Mouse (Mus musculus) mesoderm, embryonic 11.5 days (tissue): ENCODE measurements around the gene Sgms1.
A peak's percentile ranks its signal among the peaks of the same experiment; 100 is the strongest.
"Not testable (repeated sequence)": the region's sequence is repeated elsewhere in the genome, so short reads cannot be mapped to it uniquely, and the experiment has no call there.

ENCODE experiments used
- DNase-seq: peaks from one replicate; pipeline ENCODE4 v3.0.0-alpha.2; 2012; ENCODE audit warnings: low read depth, low spot score

The Sgms1 gene

DNA sequence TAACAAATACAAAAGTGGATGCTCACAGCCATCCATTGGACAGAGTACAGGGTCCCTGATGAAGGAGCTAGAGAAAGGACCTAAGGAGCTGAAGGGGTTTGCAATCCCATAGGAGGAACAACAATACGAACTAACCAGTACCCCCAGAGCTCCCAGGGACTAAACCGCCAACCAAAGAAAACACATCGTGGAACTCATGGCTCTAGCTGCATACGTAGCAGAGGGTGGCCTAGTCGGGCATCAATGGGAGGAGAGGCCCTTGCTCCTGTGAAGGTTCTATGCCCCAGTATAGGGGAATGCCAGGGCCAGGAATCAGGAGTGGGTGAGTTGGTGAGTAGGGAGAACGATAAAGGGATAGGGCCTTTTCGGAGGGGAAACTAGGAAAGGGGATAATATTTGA, 31.5 kb downstream of the Sgms1 start:
- not testable (repeated sequence) for DNase-seq

DNA sequence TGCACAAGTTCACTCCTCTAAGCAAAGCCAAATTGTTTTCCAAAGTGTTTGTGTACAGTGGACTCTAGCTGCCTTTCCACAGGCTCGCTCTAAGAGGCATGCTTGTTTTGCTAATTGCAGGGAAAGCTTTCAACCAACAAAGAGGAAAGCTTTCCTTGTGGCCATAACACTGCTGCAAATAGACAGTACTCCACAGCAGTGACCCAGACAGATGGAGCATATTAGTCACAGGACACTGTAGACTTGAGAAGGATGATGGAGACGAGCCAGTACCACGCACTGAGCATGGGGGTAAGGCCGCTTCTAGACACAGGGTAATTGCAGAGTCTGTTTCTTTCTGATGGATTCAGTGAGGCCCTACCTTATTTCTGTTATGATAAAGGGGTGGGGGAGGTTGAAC, 33.3 kb downstream of the Sgms1 start:
- DNase-seq = no peak

DNA sequence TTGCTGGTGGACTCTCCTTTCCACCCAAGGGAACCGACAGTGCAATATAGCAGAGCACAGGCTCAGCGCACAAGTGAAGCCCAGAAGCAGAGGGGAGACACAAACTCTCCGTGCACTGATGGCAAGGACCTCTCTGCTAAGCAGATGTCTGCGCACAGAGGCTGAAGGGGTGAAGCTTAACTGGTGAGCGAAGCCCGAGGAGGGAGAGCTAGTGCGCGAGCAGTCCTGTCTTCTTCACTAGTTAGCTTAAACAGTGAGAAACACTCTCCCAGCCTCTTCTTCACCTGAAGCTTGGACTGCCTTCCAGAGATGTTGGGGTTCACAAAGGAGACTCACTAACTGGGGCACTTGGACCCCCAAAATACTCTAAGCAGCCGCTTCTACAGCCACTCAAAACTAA, 36.1 kb downstream of the Sgms1 start:
- no peak for DNase-seq

DNA sequence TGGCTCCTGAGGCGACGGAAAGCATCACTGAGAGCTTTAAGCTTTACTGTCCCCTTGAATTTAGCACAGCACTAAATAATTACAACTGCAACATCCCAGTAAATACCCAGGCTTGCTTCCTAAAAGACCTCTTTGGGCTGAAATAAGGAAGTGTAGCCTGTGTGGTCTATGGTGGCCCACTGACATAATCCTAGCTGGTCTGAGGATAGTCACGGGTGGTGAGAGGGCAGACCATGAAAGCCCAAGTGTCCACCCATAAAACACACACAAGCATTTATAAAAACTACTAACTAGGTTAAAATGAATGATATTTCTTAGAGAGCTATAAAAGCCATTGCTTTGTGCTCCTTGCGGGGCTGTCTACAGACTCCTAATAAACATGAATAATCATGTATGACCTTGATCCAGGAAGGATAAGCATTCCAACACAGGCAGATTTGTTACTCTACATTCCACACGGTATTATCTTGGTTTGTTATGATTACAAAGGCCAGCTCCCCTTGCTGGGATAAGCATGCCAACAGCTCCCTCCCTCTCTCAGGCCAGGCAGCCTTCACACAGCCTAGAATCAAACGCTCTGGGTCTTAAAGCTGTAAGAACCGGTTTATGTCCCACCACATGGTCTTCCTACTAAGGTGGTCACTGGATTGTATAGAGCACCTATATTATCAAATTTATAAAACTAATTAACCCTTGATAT, 40.4 kb downstream of the Sgms1 start:
- DNase-seq = peak; percentile 58

DNA sequence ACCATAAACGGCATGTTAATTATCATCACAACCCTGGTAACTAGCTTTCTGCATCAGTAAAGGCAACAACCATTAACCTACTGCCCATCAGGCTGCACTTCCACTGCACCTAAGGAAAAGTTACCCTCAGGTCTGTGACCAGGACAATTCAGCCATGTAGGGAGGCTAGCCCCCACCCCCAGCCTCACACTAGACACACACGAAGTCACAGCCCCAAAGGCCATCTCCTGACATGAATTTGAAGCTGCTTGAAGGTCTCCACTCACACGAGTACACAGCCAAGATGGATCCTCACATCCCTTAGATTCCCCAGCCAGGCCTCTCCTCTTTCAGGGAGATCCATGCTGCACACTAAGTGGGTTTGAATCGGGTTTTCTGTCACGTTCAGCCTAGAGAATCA, 42.0 kb downstream of the Sgms1 start:
- DNase-seq = no peak

DNA sequence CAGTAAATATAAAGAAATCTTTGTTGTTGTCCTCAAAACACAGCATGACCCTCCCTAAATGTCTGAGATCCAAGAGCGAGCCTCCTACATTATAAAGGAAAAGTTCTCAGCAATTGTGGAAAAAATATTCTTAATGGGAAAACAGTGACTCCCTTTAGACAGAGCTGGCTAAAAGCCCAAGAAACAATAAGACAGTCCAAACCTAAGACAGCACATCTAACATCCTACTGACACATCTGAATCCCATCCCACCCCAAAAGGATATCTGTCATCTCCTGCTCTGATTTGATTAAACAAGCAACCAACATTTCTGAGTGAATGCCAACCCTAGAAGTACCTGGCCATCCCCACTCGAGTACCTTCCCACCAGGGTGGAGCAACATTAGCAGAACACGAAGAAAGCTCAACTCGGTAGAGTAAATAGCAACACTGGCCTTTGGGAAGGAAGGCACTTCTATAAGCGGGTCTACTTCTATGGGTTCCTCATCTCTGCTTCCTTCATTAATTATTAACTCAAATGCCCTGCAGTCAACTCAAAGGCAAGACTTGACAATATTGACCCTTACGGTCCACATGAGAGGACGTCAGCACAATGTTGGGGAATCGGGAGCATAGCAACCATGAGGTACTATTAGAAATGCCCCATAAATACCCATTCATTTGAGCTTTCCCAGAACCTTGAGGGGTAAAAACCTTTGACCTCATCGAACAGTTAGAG, 42.7 kb downstream of the Sgms1 start:
- DNase-seq = no peak

DNA sequence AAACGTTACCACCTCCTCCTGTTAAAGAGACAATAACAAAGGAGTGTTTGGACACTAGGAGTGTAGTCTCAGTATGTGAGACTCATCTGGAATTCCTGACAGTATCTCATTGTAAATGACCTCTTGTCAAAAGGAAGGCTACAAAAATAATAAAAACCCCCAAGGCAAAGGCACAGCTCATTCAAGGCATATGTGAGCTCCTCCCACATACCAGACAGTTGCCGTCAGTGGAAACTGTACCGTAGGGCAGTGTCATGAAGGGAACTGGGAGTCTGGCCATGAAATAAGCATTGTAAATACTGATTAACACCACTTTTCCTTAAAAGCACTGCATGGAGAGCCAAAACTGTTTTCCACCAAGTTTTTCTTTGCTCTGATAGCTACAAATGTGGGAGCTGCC, 43.3 kb downstream of the Sgms1 start:
- peak; percentile 80 for DNase-seq

DNA sequence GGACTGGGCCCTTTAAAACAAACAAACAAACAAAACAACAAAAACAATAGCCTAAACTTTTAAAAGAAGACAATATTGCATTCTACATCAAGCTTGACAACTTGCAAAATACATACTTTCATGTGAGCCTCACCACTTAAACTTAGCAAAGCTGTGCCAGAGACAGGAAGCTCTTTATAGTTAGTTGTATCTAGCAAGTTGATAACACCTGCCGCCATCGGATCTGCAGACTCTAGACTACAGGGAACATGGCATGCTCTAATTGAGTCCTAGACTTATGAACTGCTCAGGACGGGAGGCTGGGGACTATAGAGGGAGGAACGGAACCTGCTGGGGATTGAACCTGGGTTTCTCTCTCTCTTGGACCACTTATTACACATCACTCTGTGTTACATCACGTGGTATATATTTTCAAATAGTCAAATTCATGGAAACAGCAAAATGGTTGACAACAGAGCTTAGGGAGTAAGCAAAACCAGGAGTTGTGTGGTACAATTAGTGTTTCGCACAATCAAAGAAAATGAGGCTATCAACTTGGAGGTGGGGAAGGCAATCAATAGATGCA, 44.3 kb downstream of the Sgms1 start:
- no peak for DNase-seq

DNA sequence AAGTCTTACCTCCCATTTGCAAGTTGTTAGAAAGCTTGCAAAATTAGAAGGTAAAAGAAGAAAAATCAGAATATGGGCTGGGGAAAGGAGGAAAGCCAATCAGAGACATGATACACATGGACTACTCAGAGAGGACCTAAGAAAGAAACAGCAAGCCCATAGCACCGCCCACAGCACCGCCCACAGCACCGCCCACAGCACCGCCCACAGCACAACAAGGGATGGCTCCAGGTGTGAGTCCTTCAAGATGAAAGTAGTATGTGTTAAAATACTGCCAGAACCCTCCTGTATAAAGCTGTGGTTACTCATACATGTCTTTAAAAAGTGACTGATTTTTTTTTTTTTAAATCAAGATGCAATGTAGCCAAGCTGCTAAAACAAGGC, 44.8 kb downstream of the Sgms1 start:
- no peak for DNase-seq

DNA sequence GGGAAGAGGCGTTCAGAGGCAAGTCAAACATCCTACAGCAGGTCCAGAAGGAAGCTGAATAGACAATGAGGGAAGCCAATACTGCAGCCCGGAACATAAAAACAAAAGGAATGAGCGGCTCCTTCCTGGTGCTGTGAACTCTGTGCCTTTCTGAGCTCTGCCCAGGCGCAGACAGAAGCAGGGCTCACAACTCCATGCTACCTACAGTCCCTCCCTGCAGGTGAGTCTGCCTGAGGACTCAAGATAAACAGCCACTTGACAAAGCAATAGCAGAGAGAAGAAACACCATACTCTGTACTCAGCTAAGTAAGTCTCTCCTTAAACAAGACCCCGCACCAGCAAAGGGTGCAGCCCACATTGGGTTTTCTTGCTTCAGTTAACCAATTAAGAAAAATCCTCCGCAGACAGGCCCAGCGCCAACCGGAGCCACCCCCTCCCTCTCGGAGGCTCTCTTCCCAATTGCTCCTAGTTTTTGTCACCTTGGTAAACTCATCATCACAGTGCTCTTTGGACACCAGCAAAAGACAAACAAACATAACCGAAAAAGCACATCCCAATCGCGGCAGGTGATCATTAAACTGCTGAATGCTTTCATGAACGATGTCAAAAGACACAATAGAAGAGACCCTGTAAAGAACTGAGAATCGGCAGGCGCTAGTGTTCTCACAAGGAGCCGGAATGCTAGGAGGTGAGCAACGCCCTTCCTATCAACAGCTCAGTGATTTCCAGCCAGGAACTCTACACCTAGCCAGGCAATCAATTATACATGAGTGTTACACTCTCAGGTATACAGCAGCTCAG, 45.4 kb downstream of the Sgms1 start:
- DNase-seq = no peak

DNA sequence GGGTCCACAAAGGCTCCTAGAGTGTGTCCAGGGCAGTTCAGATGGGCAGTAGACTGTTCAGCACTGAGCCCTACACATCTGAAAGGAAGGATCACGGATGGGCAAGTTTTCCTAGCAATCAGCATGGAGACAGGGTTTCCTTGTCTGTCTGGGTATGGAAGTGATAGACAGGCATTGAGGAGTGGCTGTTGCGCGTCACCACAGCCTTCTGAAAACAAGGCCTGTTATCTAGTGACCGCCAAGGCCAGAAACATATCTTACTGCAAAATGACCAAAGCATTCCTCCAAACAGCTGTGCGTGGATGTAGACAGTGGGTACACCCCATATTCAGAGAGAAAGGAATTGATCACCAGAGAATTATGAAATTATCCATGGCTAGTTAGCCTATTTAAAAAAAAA, 47.1 kb downstream of the Sgms1 start:
- no peak for DNase-seq

DNA sequence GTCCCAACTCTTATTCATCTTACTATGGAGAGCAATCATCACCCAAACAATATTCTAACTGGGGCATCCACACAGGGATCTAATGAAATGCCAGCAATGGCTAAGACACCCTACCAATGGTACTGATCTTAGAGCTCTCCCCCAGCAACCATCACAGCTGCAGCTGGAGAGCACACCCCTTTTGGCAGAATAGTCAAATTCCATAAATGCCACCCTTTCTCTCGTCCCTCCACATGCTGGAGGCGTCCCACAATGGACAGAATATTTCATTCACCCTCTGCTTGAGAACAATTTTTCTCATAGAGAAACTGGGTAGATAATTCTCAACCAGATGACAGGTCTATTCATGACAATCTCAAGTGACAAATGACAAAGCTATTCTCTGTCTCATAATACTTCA, 48.4 kb downstream of the Sgms1 start:
- no peak for DNase-seq

DNA sequence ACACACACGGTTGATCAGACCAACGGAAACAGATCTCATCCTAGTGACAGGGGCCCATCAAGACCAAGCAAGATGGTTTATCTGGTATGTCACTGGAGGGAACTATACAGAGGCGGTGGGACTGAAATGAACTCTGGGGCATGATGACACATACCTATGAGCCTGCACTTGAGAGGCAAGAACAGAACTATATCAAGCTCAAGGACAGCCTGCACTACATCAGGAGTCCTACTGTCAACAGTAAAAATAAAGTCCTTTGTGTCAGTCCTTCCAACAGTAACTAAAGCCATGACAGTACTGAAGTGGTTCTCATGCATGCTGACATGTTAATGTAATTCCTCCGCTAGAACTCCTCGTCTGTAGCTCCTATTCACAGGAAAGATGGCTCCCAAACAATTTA, 49.3 kb downstream of the Sgms1 start:
- DNase-seq = no peak

DNA sequence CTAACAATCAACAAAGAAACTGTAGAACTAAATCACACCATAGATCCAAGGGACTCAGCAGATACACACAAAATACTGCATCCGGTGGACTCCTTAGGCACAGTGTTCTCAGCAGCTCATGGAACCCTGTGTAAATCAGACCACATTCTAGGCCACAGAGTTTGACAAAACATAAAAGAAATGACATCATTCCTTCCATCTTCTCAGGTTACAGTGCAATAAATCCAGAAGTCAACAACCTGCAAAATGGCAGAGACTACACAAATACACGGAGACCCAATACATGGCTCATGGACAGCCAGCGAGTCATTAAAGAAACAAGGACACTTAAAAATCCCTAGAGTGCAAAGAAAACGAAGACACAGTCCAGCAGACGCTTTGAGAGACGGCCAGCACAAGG, 51.8 kb downstream of the Sgms1 start:
- DNase-seq = peak; percentile 63

DNA sequence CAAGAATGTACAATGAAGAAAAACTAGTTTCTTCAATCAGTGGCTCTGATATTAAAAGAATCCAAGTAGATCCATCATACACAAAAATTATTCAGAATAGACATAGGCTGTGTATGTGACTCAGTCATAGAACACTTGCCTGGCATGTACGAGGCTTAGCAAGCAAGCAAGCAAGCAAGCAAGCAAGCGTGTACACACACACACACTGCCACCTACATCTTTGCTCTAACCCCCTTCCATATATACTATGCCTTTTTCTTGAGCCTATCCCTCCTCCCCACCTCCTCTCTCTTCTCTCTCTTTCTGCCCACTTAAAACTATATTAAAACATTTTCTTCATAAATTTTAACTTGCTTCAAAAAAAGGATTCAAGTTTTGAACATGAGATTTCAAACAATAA, 54.8 kb downstream of the Sgms1 start:
- DNase-seq = no peak

DNA sequence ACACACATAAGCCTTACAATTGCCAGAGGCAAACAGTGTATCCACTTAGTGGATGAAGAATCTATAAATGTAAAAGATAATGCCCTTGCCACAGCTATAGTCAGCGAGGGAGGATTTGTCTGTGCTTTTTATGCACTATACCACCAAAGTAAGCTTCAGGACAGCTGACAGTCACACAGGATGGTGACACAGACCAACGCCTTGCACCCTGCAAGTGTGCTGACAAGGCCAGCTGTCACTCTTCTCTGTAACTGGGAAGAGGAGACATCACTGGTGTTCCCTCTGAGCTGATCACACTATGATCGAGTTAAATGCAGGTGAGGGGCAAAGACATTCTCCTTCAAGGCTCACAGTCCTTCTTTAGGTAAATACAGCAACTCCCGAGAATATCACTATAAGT, 56.0 kb downstream of the Sgms1 start:
- no peak for DNase-seq

DNA sequence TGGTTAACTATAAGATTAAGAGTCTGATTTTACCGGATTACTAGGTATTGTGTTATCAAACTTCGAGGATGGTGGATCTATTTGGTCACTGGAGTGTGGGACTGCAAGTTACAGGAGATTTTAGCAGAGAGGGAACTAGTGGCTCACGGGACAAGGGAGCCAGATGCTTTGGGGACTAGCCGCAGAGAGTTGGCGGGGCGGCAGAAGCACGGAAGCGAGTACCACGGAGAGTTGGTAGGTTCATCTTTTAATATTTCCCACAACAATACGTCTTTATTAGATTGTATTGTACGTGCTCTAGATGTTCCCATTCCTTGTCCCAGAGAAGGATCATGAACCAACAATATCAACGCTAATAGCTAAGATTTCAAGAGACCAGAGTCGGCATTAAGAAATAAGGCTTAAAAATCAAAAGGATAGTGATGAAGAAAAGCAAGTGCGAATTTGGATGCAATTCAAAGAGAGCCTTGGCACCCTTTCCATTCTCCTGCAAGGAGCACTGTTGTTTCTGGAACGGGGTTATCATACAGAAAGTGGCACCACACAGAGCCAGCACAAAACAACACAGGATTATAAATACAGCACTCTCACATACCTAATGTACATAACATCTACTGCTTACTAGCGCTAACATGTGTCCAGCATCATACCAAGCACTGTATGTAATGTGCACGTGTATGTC, 56.6 kb downstream of the Sgms1 start:
- DNase-seq = no peak

DNA sequence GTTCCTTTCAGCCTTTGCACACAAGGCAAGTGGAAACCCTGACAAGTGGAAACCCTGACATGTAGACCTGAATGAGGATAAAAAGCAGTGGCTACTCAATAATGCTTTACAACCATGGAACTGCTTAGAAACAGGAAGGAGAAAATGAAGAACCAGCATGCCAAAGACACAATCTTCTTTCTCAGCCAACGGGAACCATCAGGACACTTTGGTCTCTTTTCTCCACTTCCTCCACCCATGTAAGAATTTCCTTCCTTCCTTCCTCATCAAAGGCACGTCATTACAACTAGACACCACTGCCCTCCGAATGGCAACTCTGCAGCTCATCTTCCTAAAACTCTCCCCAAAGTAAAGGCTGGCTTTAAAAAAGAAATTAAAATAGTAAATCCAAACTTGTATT, 59.3 kb downstream of the Sgms1 start:
- DNase-seq = no peak

DNA sequence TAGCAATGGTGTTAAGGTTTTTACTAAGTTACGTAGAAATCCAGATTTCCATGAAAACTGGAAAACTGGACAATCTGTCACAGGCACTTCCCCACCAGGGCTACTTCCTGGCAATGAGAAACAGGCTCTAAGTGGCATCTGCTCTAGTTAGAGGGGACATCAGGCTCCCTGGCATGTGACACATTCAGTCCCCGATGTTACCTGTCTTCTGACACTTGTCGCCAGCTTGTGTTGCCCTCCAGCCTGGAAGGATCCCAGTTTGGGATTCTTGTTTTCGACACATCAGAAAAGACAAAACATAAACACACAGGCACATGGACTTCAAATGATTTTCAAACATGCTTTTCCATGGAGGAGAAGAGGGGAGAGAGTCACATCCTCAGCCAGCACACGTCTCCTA, 60.0 kb downstream of the Sgms1 start:
- no peak for DNase-seq

DNA sequence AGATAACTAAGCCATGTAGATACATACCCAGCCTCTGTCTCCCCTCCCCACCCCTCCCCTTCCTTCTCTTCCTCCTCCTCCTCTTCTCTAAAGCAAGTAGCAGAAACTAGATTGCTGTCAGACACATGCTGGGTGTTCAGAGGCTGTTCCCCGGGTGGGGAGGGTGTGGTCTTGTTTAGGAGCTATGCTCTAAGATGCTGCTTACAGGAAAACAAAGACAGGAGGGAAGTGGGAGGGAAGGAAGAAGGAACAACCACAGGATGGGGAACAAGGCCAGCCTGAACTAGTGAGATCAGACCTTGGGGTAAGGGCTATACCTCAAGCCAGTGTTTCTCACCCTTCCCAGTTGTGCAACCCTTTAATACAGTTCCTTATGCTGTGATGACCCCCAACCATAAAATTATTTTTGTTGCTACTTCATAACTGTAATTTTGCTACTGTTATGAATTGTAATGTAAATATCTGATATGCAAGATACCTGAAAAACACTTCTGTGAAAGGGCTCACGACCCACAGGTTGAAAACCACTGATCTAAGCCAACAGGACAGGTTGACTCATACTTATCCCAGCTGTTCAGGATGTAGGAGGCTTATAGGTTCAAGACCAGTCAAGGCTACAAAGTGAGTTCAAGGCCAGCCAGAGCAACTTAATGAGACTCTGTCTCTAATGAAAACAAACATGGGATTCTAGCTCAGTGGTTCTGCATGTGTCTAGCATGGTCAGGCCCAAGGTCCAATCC, 61.3 kb downstream of the Sgms1 start:
- DNase-seq = no peak

DNA sequence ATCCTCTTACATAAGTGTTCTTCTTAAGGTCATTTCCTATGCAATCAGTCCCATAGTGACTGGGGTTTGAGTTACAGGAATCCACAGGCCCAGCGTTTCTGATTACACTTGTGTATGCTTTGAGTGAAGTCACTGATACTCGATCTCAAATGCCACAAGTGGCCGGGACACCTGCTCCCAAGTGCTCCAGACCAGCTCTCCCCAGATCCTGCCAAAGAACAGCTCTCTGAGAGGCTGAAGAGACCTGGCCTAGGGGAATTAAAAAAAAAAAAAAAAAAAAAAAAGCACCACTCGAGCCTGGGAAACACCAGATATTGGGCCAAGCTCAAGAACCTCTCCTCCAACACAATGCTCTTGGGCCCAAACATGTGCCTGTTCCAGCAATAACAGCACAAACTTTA, 62.9 kb downstream of the Sgms1 start:
- DNase-seq = no peak
